14 mouse cellular contexts compared by ENCODE assay signal in genomic region chr1:43238471-43238870, GRCm38 (mm10). TPM values are rescaled to one million over a fixed set of nuclear protein-coding genes. Genes with fewer than 3 reads are reported as not detected.
"Had no signal": no experiment of that assay in that cellular context is flagged by ENCODE, and none has a peak within 500 bp of the region (broad histone marks: within the 10 kb centered on the region; RNA-seq: fewer than 3 reads in every experiment).

No protein-coding gene starts in this region.

- H3K4me1 ChIP-seq: limb, embryonic 13.5 days; midbrain, embryonic 12.5 days; neural tube, embryonic 13.5 days; stomach, embryonic 15.5 days had no signal

- H3K36me3 ChIP-seq: limb, embryonic 13.5 days; midbrain, embryonic 12.5 days; neural tube, embryonic 13.5 days; stomach, embryonic 15.5 days had no signal

- H3K27me3 ChIP-seq: limb, embryonic 13.5 days; midbrain, embryonic 12.5 days; neural tube, embryonic 13.5 days; stomach, embryonic 15.5 days had no signal

- ATAC-seq: midbrain, embryonic 16.5 days had no signal

- H3K4me2 ChIP-seq: limb, embryonic 13.5 days; midbrain, embryonic 12.5 days; neural tube, embryonic 13.5 days; stomach, embryonic 15.5 days had no signal

- H3K9me3 ChIP-seq: limb, embryonic 13.5 days; midbrain, embryonic 12.5 days; neural tube, embryonic 13.5 days; stomach, embryonic 15.5 days had no signal

- H3K27ac ChIP-seq: layer of hippocampus, adult 2 months; limb, embryonic 13.5 days; liver, embryonic 14.5 days; midbrain, embryonic 12.5 days; neural tube, embryonic 13.5 days; stomach, embryonic 15.5 days had no signal

- H3K4me3 ChIP-seq: layer of hippocampus, adult 2 months; limb, embryonic 13.5 days; midbrain, embryonic 12.5 days; neural tube, embryonic 13.5 days; stomach, embryonic 15.5 days had no signal

- DNase-seq: kidney, postnatal 10 days; kidney, postnatal 4 days; left cerebral cortex, postnatal 4 days; lung, adult 18-20 months; right cerebral cortex, postnatal 4 days; spleen, adult 18-20 months had no signal

- H3K9ac ChIP-seq: limb, embryonic 13.5 days; liver, embryonic 14.5 days; midbrain, embryonic 12.5 days; neural tube, embryonic 13.5 days; stomach, embryonic 15.5 days had no signal

RNA-seq across cellular contexts. Expression of gene Fhl2, which starts 41.7 kb away (rescaled TPM):
- total RNA-seq: megakaryocyte-erythroid progenitor cell, adult 5-6 weeks had no signal
